ENCODE assay signal across 9 mouse cellular contexts in genomic region chr8:72644601-72645000, GRCm38 (mm10). TPM values are rescaled to one million over a fixed set of nuclear protein-coding genes. Genes with fewer than 3 reads are reported as not detected.
DNase-seq lines count a peak whose midpoint lies in the region; ATAC-seq and TF ChIP-seq lines count a peak whose summit lies in the region.
"Had no signal": no experiment of that assay in that cellular context is flagged by ENCODE, and none has a peak within 500 bp of the region (broad histone marks: within the 10 kb centered on the region; RNA-seq: fewer than 3 reads in every experiment).

No protein-coding gene starts in this region.

- no peak overlapping the region for H3K4me3 ChIP-seq in intestine, postnatal 0 days (ENCODE audit: low read depth, low read length)
- H3K4me3 ChIP-seq in intestine, embryonic 16.5 days (ENCODE audit: low read length), result no peak overlapping the region
- H3K4me3 ChIP-seq in MEL (ENCODE audit: control insufficient read depth in 1 of 2, insufficient read depth in 1 of 2, low read depth in 2 of 2, low read length in 2 of 2), result no peak overlapping the region
- no peak overlapping the region for H3K4me3 ChIP-seq in cortical plate, adult 2 months (ENCODE audit: insufficient read depth, low read length)
- H3K4me3 ChIP-seq: myocyte had no signal

- no peak for TF ChIP-seq EP300 in MEL (IDR thresholded peaks at IDR 0.05; ENCODE audit: low read depth in 1 of 2, low read length in 2 of 2)

- no peak overlapping the region for H3K4me2 ChIP-seq in intestine, postnatal 0 days (replicated peaks; ENCODE audit: low read depth)
- no peak overlapping the region for H3K4me2 ChIP-seq in intestine, embryonic 16.5 days (ENCODE audit: low read depth, low read length)

- H3K9me3 ChIP-seq in intestine, postnatal 0 days (ENCODE audit: control insufficient read depth), result no peaks in the 10 kb centered on the region
- H3K9me3 ChIP-seq in intestine, embryonic 16.5 days (ENCODE audit: control insufficient read depth, low read length), result no peaks in the 10 kb centered on the region
- H3K9me3 ChIP-seq in MEL (replicated peaks; ENCODE audit: insufficient read depth, low read length), result no peaks in the 10 kb centered on the region

- ATAC-seq in intestine, postnatal 0 days, result no peak
- no peak for ATAC-seq in intestine, embryonic 16.5 days
- peak; percentile 43; the same call in 1 of the 2 replicates for ATAC-seq in megakaryocyte-erythroid progenitor cell, adult 5-6 weeks (replicated peaks; ENCODE audit: low FRiP score, low TSS enrichment, poor library complexity, severe bottlenecking)

- TF ChIP-seq POLR2A in MEL (IDR thresholded peaks at IDR 0.05; ENCODE audit: control insufficient read depth in 1 of 2, insufficient read depth in 1 of 2, low read depth in 1 of 2, low read length in 2 of 2, poor library complexity in 1 of 2), result no peak
- TF ChIP-seq POLR2A in cortical plate, adult 2 months (IDR thresholded peaks at IDR 0.05; ENCODE audit: extremely low read depth, insufficient read depth, low read length), result no peak

- peak; percentile 35 for DNase-seq in MEL (ENCODE audit: low read depth, low spot score)
- DNase-seq in urinary bladder, postnatal 36 days (ENCODE audit: low spot score in 2 of 2), result no peak
- no peak for DNase-seq in embryo, embryonic 11 days
- DNase-seq in neural tube, embryonic 10.5 days (ENCODE audit: extremely low spot score, low spot score), result no peak

- H3K27me3 ChIP-seq in intestine, postnatal 0 days (replicated peaks; ENCODE audit: control insufficient read depth, insufficient read depth, low read length), result no peaks in the 10 kb centered on the region
- H3K27me3 ChIP-seq in intestine, embryonic 16.5 days (replicated peaks; ENCODE audit: control insufficient read depth, insufficient read depth, low read length), result no peaks in the 10 kb centered on the region
- H3K27me3 ChIP-seq in MEL (ENCODE audit: control insufficient read depth in 1 of 2, insufficient read depth in 2 of 2, low read length in 2 of 2), result no peaks in the 10 kb centered on the region

- 61% methylated on average over 4 of the region's 4 CpGs for WGBS in intestine, postnatal 0 days
- 59% methylated on average over 4 of the region's 4 CpGs for WGBS in intestine, embryonic 16.5 days

- TF ChIP-seq CTCF in intestine, postnatal 0 days (IDR thresholded peaks at IDR 0.05; ENCODE audit: low read depth), result peak; percentile 41
- TF ChIP-seq CTCF in MEL (IDR thresholded peaks at IDR 0.05 in 2 of 3, conservative IDR thresholded peaks at IDR 0.05 in 1 of 3; ENCODE audit: control insufficient read depth in 1 of 3, insufficient read depth in 1 of 3, low read depth in 2 of 3, low read length in 3 of 3, poor library complexity in 1 of 3, severe bottlenecking in 1 of 3), result peak; percentile 46 to 61 (median 49)
- TF ChIP-seq CTCF in cortical plate, adult 2 months (IDR thresholded peaks at IDR 0.05; ENCODE audit: extremely low read depth, insufficient read depth, low read length), result peak; percentile 79

- H3K4me1 ChIP-seq in intestine, postnatal 0 days (replicated peaks; ENCODE audit: control insufficient read depth, insufficient read depth, low read length), result no peaks in the 10 kb centered on the region
- H3K4me1 ChIP-seq in intestine, embryonic 16.5 days (ENCODE audit: control insufficient read depth, insufficient read depth, low read length), result no peaks in the 10 kb centered on the region
- peaks cover 0 to 5% of the 10 kb centered on the region in 2 experiments; a peak in 2 of 4 replicates for H3K4me1 ChIP-seq in MEL (ENCODE audit: control insufficient read depth in 1 of 2, insufficient read depth in 2 of 2, low read length in 2 of 2)
- H3K4me1 ChIP-seq in cortical plate, adult 2 months (ENCODE audit: control insufficient read depth, insufficient read depth, low read length), result peaks cover 2% of the 10 kb centered on the region

- no peak overlapping the region for H3K27ac ChIP-seq in intestine, postnatal 0 days (ENCODE audit: low read depth, low read length)
- no peak overlapping the region for H3K27ac ChIP-seq in intestine, embryonic 16.5 days (ENCODE audit: low read length)
- H3K27ac ChIP-seq in MEL (ENCODE audit: control insufficient read depth, low read depth, low read length), result no peak overlapping the region
- H3K27ac ChIP-seq in cortical plate, adult 2 months (ENCODE audit: insufficient read depth, low read length), result no peak overlapping the region

- no peak overlapping the region for H3K9ac ChIP-seq in intestine, postnatal 0 days (ENCODE audit: low read depth, low read length)
- H3K9ac ChIP-seq in intestine, embryonic 16.5 days (ENCODE audit: low read depth, low read length), result no peak overlapping the region
- H3K9ac ChIP-seq in MEL (ENCODE audit: control insufficient read depth, low read depth, low read length, poor library complexity, severe bottlenecking), result no peak overlapping the region

- no peaks in the 10 kb centered on the region for H3K79me2 ChIP-seq in MEL (ENCODE audit: control insufficient read depth, insufficient read depth, low read length, poor library complexity)

- TF ChIP-seq RAD21 in MEL (IDR thresholded peaks at IDR 0.05; ENCODE audit: low read depth, low read length), result peak; percentile 46

- H3K36me3 ChIP-seq in intestine, postnatal 0 days (ENCODE audit: control insufficient read depth, insufficient read depth), result no peaks in the 10 kb centered on the region
- no peaks in the 10 kb centered on the region for H3K36me3 ChIP-seq in intestine, embryonic 16.5 days (ENCODE audit: control insufficient read depth, insufficient read depth, low read length)
- H3K36me3 ChIP-seq in MEL (ENCODE audit: control insufficient read depth in 1 of 2, insufficient read depth in 2 of 2, low read length in 2 of 2), result peaks cover 0 to 5% of the 10 kb centered on the region in 2 experiments; a peak in 1 of 4 replicates

TF ChIP-seq in MEL, 35 proteins besides CTCF, POLR2A, EP300 and RAD21:
- no peak for TF ChIP-seq ELF1 (IDR thresholded peaks at IDR 0.05; ENCODE audit: low read depth, low read length)
- TF ChIP-seq POLR2AphosphoS5 (IDR thresholded peaks at IDR 0.05; ENCODE audit: borderline replicate concordance, low read depth, low read length), result no peak
- TF ChIP-seq ZMIZ1 (IDR thresholded peaks at IDR 0.05; ENCODE audit: low read depth, low read length), result no peak
- TF ChIP-seq GABPA (IDR thresholded peaks at IDR 0.05; ENCODE audit: low read depth, low read length), result no peak
- TF ChIP-seq MAFK (IDR thresholded peaks at IDR 0.05; ENCODE audit: borderline replicate concordance, low read depth, low read length), result no peak
- no peak for TF ChIP-seq USF1 (IDR thresholded peaks at IDR 0.05; ENCODE audit: low read depth, low read length)
- no peak for TF ChIP-seq POLR2AphosphoS2 (IDR thresholded peaks at IDR 0.05; ENCODE audit: low read length)
- TF ChIP-seq ETS1 (IDR thresholded peaks at IDR 0.05; ENCODE audit: low read depth, low read length), result no peak
- TF ChIP-seq MXI1 (IDR thresholded peaks at IDR 0.05; ENCODE audit: low read depth, low read length), result no peak
- no peak for TF ChIP-seq JUND (IDR thresholded peaks at IDR 0.05; ENCODE audit: low read depth, low read length)
- no peak for TF ChIP-seq KAT2A (conservative IDR thresholded peaks at IDR 0.05; ENCODE audit: low read depth, low read length)
- peak; percentile 10; the same call in 1 of the 2 replicates for TF ChIP-seq ZC3H11A (IDR thresholded peaks at IDR 0.05; ENCODE audit: low read depth, low read length)
- TF ChIP-seq MAX (IDR thresholded peaks at IDR 0.05; ENCODE audit: low read length), result no peak
- no peak for TF ChIP-seq NELFE (IDR thresholded peaks at IDR 0.05; ENCODE audit: low read depth, low read length)
- no peak for TF ChIP-seq MAZ (IDR thresholded peaks at IDR 0.05; ENCODE audit: low read depth, low read length)
- TF ChIP-seq SMC3 (IDR thresholded peaks at IDR 0.05; ENCODE audit: low read depth, low read length), result peak; percentile 36; the same call in 1 of the 2 replicates
- TF ChIP-seq RCOR1 (IDR thresholded peaks at IDR 0.05; ENCODE audit: low read depth, low read length), result no peak

RNA-seq across cellular contexts. Expression of gene Nwd1, which starts 1.9 kb away (rescaled TPM):
- 0.03 and 0.07 TPM in 2 replicates for polyA plus RNA-seq in intestine, postnatal 0 days (2015; fragmentation: Nextera tagmentation; extraction: Ambion mirVana)
- 0.09 and 0.12 TPM in 2 replicates for polyA plus RNA-seq in intestine, embryonic 16.5 days (2015; fragmentation: Nextera tagmentation; extraction: Ambion mirVana)
- total RNA-seq in MEL (2012; rRNA removed), result 0.03 TPM in 1 of 2 replicates, not detected in the other
- polyA plus RNA-seq in MEL (2012; ENCODE audit: insufficient read depth in 1 of 2, insufficient read length in 2 of 2, low read depth in 1 of 2, low replicate concordance in 2 of 2, missing spikeins in 1 of 2), result under 1 TPM in 1 of 2 experiments, not detected in 1; 0.03 TPM
- polyA plus RNA-seq in cortical plate, adult 2 months (2012; rRNA removed), result 17.7 and 19.2 TPM in 2 replicates
- total RNA-seq in megakaryocyte-erythroid progenitor cell, adult 5-6 weeks (2014; fragmentation: Nextera tagmentation), result 4.4 and 6.1 TPM in 2 replicates
- 1.9 and 5.8 TPM in 2 replicates for total RNA-seq in megakaryocyte-erythroid progenitor cell, adult 5-6 weeks (2017)

Comparison
In these comparisons a context has a peak if more than half of its experiments do, and no peak if none do; other contexts are left out.
1. RNA of gene Nwd1, which starts 1.9 kb away (polyA plus RNA-seq): 17.7 to 19.2 TPM in cortical plate, adult 2 months; 0.09 to 0.12 TPM in intestine, embryonic 16.5 days, 0.03 to 0.07 TPM in intestine, postnatal 0 days and 0.03 TPM in MEL; every median in the first group is over 10 times any median in the second.
2. Peak in every context shown above with its lines, with median percentiles within 50 percentile points of each other: CTCF ChIP-seq.